Mouse (Mus musculus): ENCODE measurements at regions not wholly inside any gene's neighbourhood (a gene's known extent, or its start where the extent isn't known, plus 50 kb on each side); places are given as distances from the start of the nearest gene placed in this dataset.

- no peak overlapping the region for H3K27ac ChIP-seq (ENCODE audit: low read depth, low read length)
Measured at GRCm38 (mm10) chr12:51058569-51058968, 289.3 kb upstream of the G2e3 start.

GRCm38 (mm10) chr12:51058104-51058503, 289.8 kb upstream of the G2e3 start:
- Histone ChIP-seq H3K27ac (ENCODE audit: low read depth, low read length) (no peak overlapping the region), H3K4me2 (no peak overlapping the region), H3K9ac (ENCODE audit: low read depth, low read length) (no peak overlapping the region), H3K9me3 (ENCODE audit: control insufficient read depth, low read length) (no peaks in the 10 kb centered on the region), H3K4me1 (replicated peaks; ENCODE audit: control insufficient read depth, insufficient read depth, low read length) (no peaks in the 10 kb centered on the region), H3K4me3 (ENCODE audit: low read depth, low read length) (no peak overlapping the region), H3K36me3 (ENCODE audit: control insufficient read depth, insufficient read depth, low read length) (no peaks in the 10 kb centered on the region), H3K27me3 (replicated peaks; ENCODE audit: control insufficient read depth, insufficient read depth, low read length) (no peaks in the 10 kb centered on the region)
- DNase-seq (ENCODE audit: low spot score) (no peak), ATAC-seq (replicated peaks; ENCODE audit: low FRiP score) (no peak)
- WGBS = 55% methylated on average over 10 of the region's 10 CpGs

More at GRCm38 (mm10) chr12:51058569-51058968, 289.3 kb upstream of the G2e3 start:
- no peaks in the 10 kb centered on the region for H3K4me1 ChIP-seq (replicated peaks; ENCODE audit: control insufficient read depth, insufficient read depth, low read length)
- DNase-seq (ENCODE audit: low spot score) (no peak), ATAC-seq (replicated peaks; ENCODE audit: low FRiP score) (no peak)
- H3K4me2 ChIP-seq = peak overlapping the region; percentile 25; the same call in 1 of the 2 replicates
- H3K36me3 ChIP-seq (ENCODE audit: control insufficient read depth, insufficient read depth, low read length) = no peaks in the 10 kb centered on the region
- H3K9ac ChIP-seq (ENCODE audit: low read depth, low read length) = no peak overlapping the region
- H3K27me3 ChIP-seq (replicated peaks; ENCODE audit: control insufficient read depth, insufficient read depth, low read length) = no peaks in the 10 kb centered on the region
- H3K4me3 ChIP-seq (ENCODE audit: low read depth, low read length) = no peak overlapping the region
- no peaks in the 10 kb centered on the region for H3K9me3 ChIP-seq (ENCODE audit: control insufficient read depth, low read length)
- WGBS = 28% methylated on average over 12 of the region's 12 CpGs

- Histone ChIP-seq H3K27ac (ENCODE audit: low read depth, low read length) (no peak overlapping the region), H3K9ac (ENCODE audit: low read depth, low read length) (no peak overlapping the region), H3K36me3 (ENCODE audit: control insufficient read depth, insufficient read depth, low read length) (no peaks in the 10 kb centered on the region), H3K4me2 (no peak overlapping the region), H3K4me3 (ENCODE audit: low read depth, low read length) (no peak overlapping the region), H3K27me3 (replicated peaks; ENCODE audit: control insufficient read depth, insufficient read depth, low read length) (no peaks in the 10 kb centered on the region), H3K4me1 (replicated peaks; ENCODE audit: control insufficient read depth, insufficient read depth, low read length) (no peaks in the 10 kb centered on the region), H3K9me3 (ENCODE audit: control insufficient read depth, low read length) (no peaks in the 10 kb centered on the region)
- ATAC-seq (replicated peaks; ENCODE audit: low FRiP score) = no peak
- no peak for DNase-seq (ENCODE audit: low spot score)
- 76% methylated on average over 7 of the region's 7 CpGs for WGBS
Measured at GRCm38 (mm10) chr12:51047116-51047515, 300.7 kb upstream of the G2e3 start.

GRCm38 (mm10) chr12:51045437-51045836, 302.4 kb upstream of the G2e3 start:
- Histone ChIP-seq H3K4me1 (replicated peaks; ENCODE audit: control insufficient read depth, insufficient read depth, low read length) (no peaks in the 10 kb centered on the region), H3K36me3 (ENCODE audit: control insufficient read depth, insufficient read depth, low read length) (no peaks in the 10 kb centered on the region), H3K27ac (ENCODE audit: low read depth, low read length) (no peak overlapping the region), H3K9ac (ENCODE audit: low read depth, low read length) (no peak overlapping the region), H3K27me3 (replicated peaks; ENCODE audit: control insufficient read depth, insufficient read depth, low read length) (no peaks in the 10 kb centered on the region), H3K4me2 (no peak overlapping the region), H3K4me3 (ENCODE audit: low read depth, low read length) (no peak overlapping the region), H3K9me3 (ENCODE audit: control insufficient read depth, low read length) (no peaks in the 10 kb centered on the region)
- WGBS = 45% methylated on average over 9 of the region's 9 CpGs
- DNase-seq (ENCODE audit: low spot score) (no peak), ATAC-seq (replicated peaks; ENCODE audit: low FRiP score) (no peak)

GRCm38 (mm10) chr12:51045020-51045419, 302.8 kb upstream of the G2e3 start:
- no peaks in the 10 kb centered on the region for H3K4me1 ChIP-seq (replicated peaks; ENCODE audit: control insufficient read depth, insufficient read depth, low read length)
- H3K4me3 ChIP-seq (ENCODE audit: low read depth, low read length) = no peak overlapping the region
- no peak overlapping the region for H3K9ac ChIP-seq (ENCODE audit: low read depth, low read length)
- no peaks in the 10 kb centered on the region for H3K27me3 ChIP-seq (replicated peaks; ENCODE audit: control insufficient read depth, insufficient read depth, low read length)
- H3K4me2 ChIP-seq = no peak overlapping the region
- 23% methylated on average over 1 of the region's 1 CpGs for WGBS
- DNase-seq (ENCODE audit: low spot score) (no peak), ATAC-seq (replicated peaks; ENCODE audit: low FRiP score) (no peak)
- H3K27ac ChIP-seq (ENCODE audit: low read depth, low read length) = no peak overlapping the region
- no peaks in the 10 kb centered on the region for H3K9me3 ChIP-seq (ENCODE audit: control insufficient read depth, low read length)
- H3K36me3 ChIP-seq (ENCODE audit: control insufficient read depth, insufficient read depth, low read length) = no peaks in the 10 kb centered on the region

GRCm38 (mm10) chr12:51032193-51032592, 315.7 kb upstream of the G2e3 start:
- Histone ChIP-seq H3K9ac (ENCODE audit: low read depth, low read length) (no peak overlapping the region), H3K4me2 (no peak overlapping the region), H3K9me3 (ENCODE audit: control insufficient read depth, low read length) (no peaks in the 10 kb centered on the region), H3K4me1 (replicated peaks; ENCODE audit: control insufficient read depth, insufficient read depth, low read length) (no peaks in the 10 kb centered on the region), H3K27me3 (replicated peaks; ENCODE audit: control insufficient read depth, insufficient read depth, low read length) (no peaks in the 10 kb centered on the region), H3K36me3 (ENCODE audit: control insufficient read depth, insufficient read depth, low read length) (no peaks in the 10 kb centered on the region), H3K4me3 (ENCODE audit: low read depth, low read length) (no peak overlapping the region), H3K27ac (ENCODE audit: low read depth, low read length) (no peak overlapping the region)
- ATAC-seq (replicated peaks; ENCODE audit: low FRiP score) (no peak), DNase-seq (ENCODE audit: low spot score) (no peak)
- WGBS = 82% methylated on average over 2 of the region's 2 CpGs

- 57% methylated on average over 10 of the region's 10 CpGs for WGBS
- H3K36me3 ChIP-seq (ENCODE audit: control insufficient read depth, insufficient read depth, low read length) = no peaks in the 10 kb centered on the region
- H3K27me3 ChIP-seq (replicated peaks; ENCODE audit: control insufficient read depth, insufficient read depth, low read length) = no peaks in the 10 kb centered on the region
- no peak overlapping the region for H3K4me3 ChIP-seq (ENCODE audit: low read depth, low read length)
- no peaks in the 10 kb centered on the region for H3K9me3 ChIP-seq (ENCODE audit: control insufficient read depth, low read length)
- H3K4me1 ChIP-seq (replicated peaks; ENCODE audit: control insufficient read depth, insufficient read depth, low read length) = no peaks in the 10 kb centered on the region
- no peak overlapping the region for H3K9ac ChIP-seq (ENCODE audit: low read depth, low read length)
- H3K4me2 ChIP-seq = no peak overlapping the region
- H3K27ac ChIP-seq (ENCODE audit: low read depth, low read length) = no peak overlapping the region
- ATAC-seq (replicated peaks; ENCODE audit: low FRiP score) (no peak), DNase-seq (ENCODE audit: low spot score) (no peak)
Measured at GRCm38 (mm10) chr12:51028601-51029174, 319.2 kb upstream of the G2e3 start.

GRCm38 (mm10) chr12:51026046-51026445, 321.8 kb upstream of the G2e3 start:
- H3K4me2 ChIP-seq = no peak overlapping the region
- 71% methylated on average over 5 of the region's 5 CpGs for WGBS
- DNase-seq (ENCODE audit: low spot score) = no peak
- no peak for ATAC-seq (replicated peaks; ENCODE audit: low FRiP score)
- H3K27me3 ChIP-seq (replicated peaks; ENCODE audit: control insufficient read depth, insufficient read depth, low read length) = no peaks in the 10 kb centered on the region
- no peaks in the 10 kb centered on the region for H3K4me1 ChIP-seq (replicated peaks; ENCODE audit: control insufficient read depth, insufficient read depth, low read length)
- no peak overlapping the region for H3K27ac ChIP-seq (ENCODE audit: low read depth, low read length)
- no peaks in the 10 kb centered on the region for H3K9me3 ChIP-seq (ENCODE audit: control insufficient read depth, low read length)
- H3K36me3 ChIP-seq (ENCODE audit: control insufficient read depth, insufficient read depth, low read length) = no peaks in the 10 kb centered on the region
- H3K9ac ChIP-seq (ENCODE audit: low read depth, low read length) = no peak overlapping the region
- H3K4me3 ChIP-seq (ENCODE audit: low read depth, low read length) = no peak overlapping the region

GRCm38 (mm10) chr12:51025531-51025930, 322.3 kb upstream of the G2e3 start:
- H3K27ac ChIP-seq (ENCODE audit: low read depth, low read length) = no peak overlapping the region
- H3K27me3 ChIP-seq (replicated peaks; ENCODE audit: control insufficient read depth, insufficient read depth, low read length) = no peaks in the 10 kb centered on the region
- no peak for ATAC-seq (replicated peaks; ENCODE audit: low FRiP score)
- no peaks in the 10 kb centered on the region for H3K36me3 ChIP-seq (ENCODE audit: control insufficient read depth, insufficient read depth, low read length)
- H3K9me3 ChIP-seq (ENCODE audit: control insufficient read depth, low read length) = no peaks in the 10 kb centered on the region
- 51% methylated on average over 3 of the region's 3 CpGs for WGBS
- H3K4me1 ChIP-seq (replicated peaks; ENCODE audit: control insufficient read depth, insufficient read depth, low read length) = no peaks in the 10 kb centered on the region
- DNase-seq (ENCODE audit: low spot score) = no peak
- no peak overlapping the region for H3K4me3 ChIP-seq (ENCODE audit: low read depth, low read length)
- H3K9ac ChIP-seq (ENCODE audit: low read depth, low read length) = no peak overlapping the region
- no peak overlapping the region for H3K4me2 ChIP-seq
